ENCODE assay signal across 15 mouse cellular contexts in genomic region chr3:153669737-153670435, GRCm38 (mm10). TPM values are rescaled to one million over a fixed set of nuclear protein-coding genes. Genes with fewer than 3 reads are reported as not detected.
DNase-seq lines count a peak whose midpoint lies in the region; ATAC-seq and TF ChIP-seq lines count a peak whose summit lies in the region.
"Had no signal": no experiment of that assay in that cellular context is flagged by ENCODE, and none has a peak within 500 bp of the region (broad histone marks: within the 10 kb centered on the region; RNA-seq: fewer than 3 reads in every experiment).

No protein-coding gene starts in this region.

- no peak for TF ChIP-seq CTCF in layer of hippocampus, adult 2 months (conservative IDR thresholded peaks at IDR 0.05)

- no peak; the same call in 1 of the 2 replicates for ATAC-seq in kidney, embryonic 14.5 days (ENCODE audit: low FRiP score, low TSS enrichment)
- ATAC-seq: forebrain, embryonic 14.5 days had no signal

- 76% methylated on average over 13 of the region's 13 CpGs for WGBS in kidney, embryonic 14.5 days

- H3K4me1 ChIP-seq in kidney, embryonic 14.5 days (ENCODE audit: control insufficient read depth, insufficient read depth, low read length) = peaks cover 42% of the 10 kb centered on the region
- H3K4me1 ChIP-seq: stomach, embryonic 15.5 days had no signal

- no peak overlapping the region for H3K4me3 ChIP-seq in layer of hippocampus, adult 2 months
- H3K4me3 ChIP-seq in kidney, embryonic 14.5 days (ENCODE audit: low read length) = no peak overlapping the region
- H3K4me3 ChIP-seq: limb, embryonic 13.5 days; stomach, embryonic 15.5 days had no signal

- H3K9ac ChIP-seq in kidney, embryonic 14.5 days (ENCODE audit: low read depth, low read length) = no peak overlapping the region
- H3K9ac ChIP-seq: limb, embryonic 13.5 days; stomach, embryonic 15.5 days had no signal

- H3K36me3 ChIP-seq in kidney, embryonic 14.5 days (ENCODE audit: control insufficient read depth, insufficient read depth, low read length) = no peaks in the 10 kb centered on the region
- H3K36me3 ChIP-seq: limb, embryonic 13.5 days; stomach, embryonic 15.5 days had no signal

- DNase-seq in adrenal gland, postnatal 14 days = peak; percentile 30
- no peak for DNase-seq in adrenal gland, adult 8-10 months
- DNase-seq in layer of hippocampus, adult 2 months (ENCODE audit: low spot score in 2 of 2) = no peak
- DNase-seq in layer of hippocampus, postnatal 14 days (ENCODE audit: low spot score in 2 of 2) = no peak
- peak; percentile 66 for DNase-seq in yolk sac, embryonic 10.5 days (ENCODE audit: low spot score)
- no peak for DNase-seq in thymus, postnatal 4 days
- DNase-seq in urinary bladder, adult 2 months (ENCODE audit: low spot score) = no peak
- DNase-seq: cerebellum, postnatal 10 days; lung, adult 18-20 months; right cerebral cortex, postnatal 14 days had no signal

- no peaks in the 10 kb centered on the region for H3K9me3 ChIP-seq in kidney, embryonic 14.5 days (ENCODE audit: control insufficient read depth, low read length)
- H3K9me3 ChIP-seq: limb, embryonic 13.5 days; stomach, embryonic 15.5 days had no signal

- no peak overlapping the region for H3K4me2 ChIP-seq in kidney, embryonic 14.5 days (replicated peaks; ENCODE audit: low read depth, low read length)
- H3K4me2 ChIP-seq: heart, embryonic 11.5 days; limb, embryonic 13.5 days; stomach, embryonic 15.5 days had no signal

- no peaks in the 10 kb centered on the region for H3K27me3 ChIP-seq in kidney, embryonic 14.5 days (ENCODE audit: control insufficient read depth, insufficient read depth, low read length)
- H3K27me3 ChIP-seq: limb, embryonic 13.5 days; stomach, embryonic 15.5 days had no signal

- peak overlapping the region; percentile 43; the same call in 1 of the 2 replicates for H3K27ac ChIP-seq in layer of hippocampus, adult 2 months
- H3K27ac ChIP-seq in kidney, embryonic 14.5 days (ENCODE audit: low read depth, low read length) = peak overlapping the region; percentile 74; the same call in 1 of the 2 replicates
- H3K27ac ChIP-seq: limb, embryonic 13.5 days; stomach, embryonic 15.5 days had no signal

RNA-seq across cellular contexts. Expression of gene St6galnac3, which starts 55.1 kb away (rescaled TPM):
- 10.9 and 16.6 TPM in 2 replicates for total RNA-seq in adrenal gland, postnatal 14 days (2021)
- total RNA-seq in adrenal gland, adult 8-10 months (2022) = 10 to 100 TPM in 3 of 4 experiments, 1 to 10 TPM in 1; 7.7 to 25.4 (median 16.9) TPM
- 10 to 100 TPM; 25.9 to 27.4 TPM for total RNA-seq in layer of hippocampus, adult 2 months (2021)
- 10 to 100 TPM; 20.6 to 23.3 TPM for total RNA-seq in layer of hippocampus, postnatal 14 days (2021)
- 51.6 and 63.8 TPM in 2 replicates for polyA plus RNA-seq in kidney, embryonic 14.5 days (2014; fragmentation: Nextera tagmentation; extraction: Ambion mirVana)
- polyA plus RNA-seq in urinary bladder, adult 2 months (2012; rRNA removed) = 2.9 and 4.3 TPM in 2 replicates

Comparison
In these comparisons a context has a peak if more than half of its experiments do, and no peak if none do; other contexts are left out.
1. DNase-seq: peak in adrenal gland, postnatal 14 days (single experiment) and yolk sac, embryonic 10.5 days (single experiment); none in adrenal gland, adult 8-10 months (single experiment), layer of hippocampus, adult 2 months (0 of 2), layer of hippocampus, postnatal 14 days (0 of 2), thymus, postnatal 4 days (single experiment) and urinary bladder, adult 2 months (single experiment).